Mouse (Mus musculus): Measurements from ENCODE around the gene Adck1.
A peak's percentile ranks its signal among the peaks of the same experiment; 100 is the strongest.
"Not testable (repeated sequence)": the region's sequence is repeated elsewhere in the genome, so short reads cannot be mapped to it uniquely, and the experiment has no call there.

Gene Adck1

DNA sequence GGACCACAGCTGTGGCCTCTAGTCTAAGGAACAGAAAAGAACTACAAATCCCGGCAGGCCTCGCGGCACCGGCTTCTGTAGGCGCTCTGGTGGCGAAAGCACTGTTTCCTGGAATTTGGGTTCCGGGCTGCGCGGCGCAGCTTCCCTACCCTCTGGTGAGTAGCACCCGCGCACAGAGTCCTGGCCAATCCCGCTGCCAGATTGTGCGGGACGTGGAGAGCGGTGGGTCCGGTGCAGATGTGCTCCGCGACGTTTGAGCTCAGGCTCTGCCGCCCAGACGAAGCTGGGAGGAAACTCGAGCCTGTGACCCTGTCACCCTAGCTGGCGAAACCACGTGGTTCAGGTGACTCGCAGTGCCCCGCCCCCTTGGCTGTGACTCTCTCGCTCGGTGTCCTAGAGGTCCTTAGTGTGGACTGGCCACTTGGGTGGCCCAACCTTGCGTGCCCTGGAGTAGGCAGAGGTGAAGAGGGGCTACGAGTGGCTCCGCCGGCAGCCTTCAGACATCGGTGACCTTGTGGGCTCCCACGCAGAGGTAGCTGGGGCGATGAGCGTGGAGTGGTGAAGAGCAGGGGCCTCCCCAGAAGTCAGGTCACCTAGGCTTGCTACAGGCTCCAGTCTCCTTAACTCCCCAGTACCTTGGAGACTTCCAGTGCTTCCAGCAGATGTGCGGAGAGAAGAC is at the start of gene Adck1:
TSS of gene Adck1 (plus strand) at position 114 of the 679 bp plus-strand sequence.
- peak; percentile 54 for DNase-seq (ENCODE audit: extremely low spot score, low read depth, low spot score)

- no peak for DNase-seq (ENCODE audit: extremely low spot score, low read depth, low spot score)
Observed at GRCm38 (mm10) chr12:88314556-88314955, 45.8 kb upstream of the Adck1 start.

- not testable (repeated sequence) for DNase-seq (ENCODE audit: extremely low spot score, low read depth, low spot score)
Observed at GRCm38 (mm10) chr12:88323926-88324325, 36.4 kb upstream of the Adck1 start, which contains the start of gene Gm5039. Gene Gm5039, minus strand, starts transcription at chr12:88324026.

GRCm38 (mm10) chr12:88336662-88337413 is 23.5 kb upstream of the Adck1 start:
- DNase-seq (ENCODE audit: extremely low spot score, low read depth, low spot score): not testable (repeated sequence)

DNA sequence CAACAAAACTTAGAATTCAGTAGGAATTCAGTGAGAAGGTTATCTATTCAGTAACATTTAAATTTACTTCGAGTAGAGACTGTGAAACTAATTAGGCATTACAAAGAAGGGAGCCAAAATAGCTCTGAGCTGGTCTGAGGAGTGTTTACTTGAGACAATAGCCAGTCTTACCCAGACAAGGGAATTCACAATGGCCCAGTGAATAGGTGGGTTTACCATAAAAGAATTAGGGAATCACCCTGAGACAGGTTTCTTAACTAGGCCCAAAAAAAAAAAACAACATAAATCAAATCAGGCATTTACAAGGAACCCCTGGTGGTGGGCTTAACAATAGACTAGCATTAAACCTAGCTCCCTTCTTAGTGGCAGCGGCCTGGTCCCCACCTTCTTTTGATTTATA is 19.1 kb upstream of the Adck1 start:
- DNase-seq (ENCODE audit: extremely low spot score, low read depth, low spot score): not testable (repeated sequence)

DNA sequence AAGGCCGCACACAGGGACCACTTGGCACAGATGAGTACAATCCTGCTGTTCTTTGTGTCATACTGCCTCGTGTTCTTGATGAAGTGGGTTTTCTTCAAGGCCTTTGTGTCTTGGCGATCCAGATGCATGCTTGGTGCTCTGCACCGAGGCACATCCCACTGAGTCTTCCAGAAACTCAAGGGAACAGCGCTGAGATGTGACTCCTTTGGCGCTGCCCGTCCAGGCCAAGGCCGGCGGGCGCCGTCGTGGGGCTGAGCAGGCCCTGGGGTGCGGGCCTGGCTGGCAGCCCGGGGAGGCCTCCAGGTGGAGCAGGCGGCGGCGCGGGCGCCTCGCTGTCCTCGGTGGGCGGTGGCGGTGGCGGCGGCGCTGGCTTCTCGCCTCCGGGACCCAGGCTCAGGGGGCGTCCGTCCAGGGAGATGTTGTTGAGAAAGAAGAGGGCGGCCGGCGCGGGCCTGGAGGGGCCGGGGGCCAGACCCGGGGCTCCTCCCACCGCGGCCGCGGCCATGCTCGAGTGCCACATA is 6.1 kb upstream of the Adck1 start:
- DNase-seq (ENCODE audit: extremely low spot score, low read depth, low spot score): no peak

GRCm38 (mm10) chr12:88361120-88361445 is 729 bp downstream of the Adck1 start:
- DNase-seq (ENCODE audit: extremely low spot score, low read depth, low spot score): no peak

DNA sequence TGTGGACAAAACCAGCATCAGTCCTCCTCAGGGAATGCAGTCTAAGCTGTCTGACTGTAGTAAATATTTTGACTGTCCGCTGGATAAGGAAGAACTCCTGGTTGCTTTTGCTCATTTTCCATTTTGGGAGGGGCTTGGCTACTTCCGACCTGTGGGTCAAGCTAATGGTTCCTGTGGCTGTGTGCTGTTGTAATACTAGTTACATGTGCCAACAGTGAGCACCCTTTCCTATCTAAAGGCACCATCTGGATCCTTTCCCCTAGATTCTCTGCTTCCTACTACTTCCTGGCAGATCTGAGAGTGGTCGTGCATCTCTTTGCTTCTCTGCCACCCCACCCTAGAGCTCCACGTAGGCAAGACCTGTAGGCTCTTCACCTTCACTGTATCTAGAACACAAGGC is 7.3 kb downstream of the Adck1 start:
- DNase-seq (ENCODE audit: extremely low spot score, low read depth, low spot score): no peak

DNA sequence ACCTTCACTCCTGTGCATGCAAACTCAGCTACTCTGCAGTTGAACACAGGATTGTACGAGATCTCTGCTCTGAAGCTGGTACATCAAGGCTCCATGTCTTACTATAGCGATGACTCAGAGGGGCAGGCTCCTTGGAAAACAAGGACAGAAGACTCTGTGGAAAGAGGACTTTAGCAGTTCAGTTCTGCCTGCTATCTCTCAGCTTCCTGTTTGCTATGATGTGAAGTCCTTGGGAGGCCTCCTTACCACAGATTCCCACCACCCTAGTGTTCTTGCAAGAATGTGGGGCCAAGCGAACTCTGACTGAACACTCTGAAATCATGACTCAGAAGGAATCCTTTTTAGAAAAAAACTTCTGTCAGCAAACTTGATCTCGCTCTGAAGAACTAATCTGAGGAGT is 8.3 kb downstream of the Adck1 start:
- no peak for DNase-seq (ENCODE audit: extremely low spot score, low read depth, low spot score)

- DNase-seq (ENCODE audit: extremely low spot score, low read depth, low spot score): not testable (repeated sequence)
Observed at GRCm38 (mm10) chr12:88369690-88370089, 9.3 kb downstream of the Adck1 start.

- not testable (repeated sequence) for DNase-seq (ENCODE audit: extremely low spot score, low read depth, low spot score)
Observed at GRCm38 (mm10) chr12:88370321-88370720, 10.0 kb downstream of the Adck1 start.

DNA sequence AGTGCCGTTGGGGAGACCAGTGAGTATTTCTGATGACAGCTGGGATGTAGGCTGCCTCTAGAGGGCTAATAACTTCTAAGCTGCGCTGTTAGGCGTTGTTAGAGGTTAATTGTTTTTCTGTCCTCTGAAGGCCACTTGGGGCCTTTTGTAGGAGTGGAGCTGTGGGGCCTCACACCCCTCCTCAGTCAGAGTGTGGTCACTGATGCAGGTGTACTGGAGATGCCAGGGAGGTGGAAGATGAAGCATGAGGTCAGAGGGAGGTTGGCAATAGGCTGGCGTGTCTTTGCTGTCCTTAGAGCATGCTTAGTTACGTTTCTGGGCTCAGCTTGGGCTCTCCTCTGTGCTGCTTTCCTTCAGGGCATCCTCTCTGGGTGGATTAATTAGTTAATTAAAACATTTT is 11.7 kb downstream of the Adck1 start:
- no peak for DNase-seq (ENCODE audit: extremely low spot score, low read depth, low spot score)

GRCm38 (mm10) chr12:88376820-88377219 is 16.5 kb downstream of the Adck1 start:
- no peak for DNase-seq (ENCODE audit: extremely low spot score, low read depth, low spot score)

- DNase-seq (ENCODE audit: extremely low spot score, low read depth, low spot score): no peak
Observed at GRCm38 (mm10) chr12:88378256-88378655, 17.9 kb downstream of the Adck1 start.

DNA sequence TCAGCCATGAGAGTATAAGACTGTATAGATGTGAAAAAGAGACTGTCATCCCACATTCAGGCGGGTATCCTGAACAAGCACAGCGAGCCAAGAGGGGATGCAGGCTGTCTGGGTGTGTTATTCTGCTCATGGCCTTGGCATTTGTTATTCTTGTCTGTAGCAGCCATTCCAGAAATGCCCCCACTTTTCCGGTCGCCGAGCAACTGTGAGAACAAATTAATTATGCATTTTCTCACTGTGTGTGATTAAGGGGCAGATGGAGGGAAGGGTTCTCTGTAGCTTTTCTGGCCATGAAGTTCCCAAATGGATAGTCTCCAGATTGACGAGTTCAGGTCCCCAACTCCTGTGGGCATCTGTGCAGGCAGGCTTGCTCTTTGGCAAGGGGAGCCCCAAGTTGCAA is 28.5 kb downstream of the Adck1 start:
- DNase-seq (ENCODE audit: extremely low spot score, low read depth, low spot score): no peak

GRCm38 (mm10) chr12:88398658-88399057 is 38.3 kb downstream of the Adck1 start:
- DNase-seq (ENCODE audit: extremely low spot score, low read depth, low spot score): no peak

DNA sequence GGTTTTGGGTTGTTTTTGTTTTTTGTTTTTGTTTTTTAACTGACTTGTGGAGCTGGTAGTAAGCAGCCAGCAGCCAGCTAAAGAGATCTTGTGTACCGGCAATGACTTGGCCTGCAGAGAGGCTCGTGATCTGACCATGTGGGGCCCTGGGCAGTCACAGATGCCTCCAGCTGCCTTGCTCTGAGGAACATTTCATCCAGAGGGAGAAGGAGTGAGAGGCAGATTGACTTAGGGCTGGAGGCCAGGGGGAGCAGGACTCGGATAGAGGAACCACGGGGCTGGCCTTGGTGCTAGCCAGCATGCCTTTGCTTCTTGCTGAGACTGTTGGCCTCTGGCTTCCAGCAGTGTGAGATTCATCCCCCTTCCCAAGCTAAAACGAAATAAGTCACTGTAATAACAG is 43.2 kb downstream of the Adck1 start:
- DNase-seq (ENCODE audit: extremely low spot score, low read depth, low spot score): no peak

DNA sequence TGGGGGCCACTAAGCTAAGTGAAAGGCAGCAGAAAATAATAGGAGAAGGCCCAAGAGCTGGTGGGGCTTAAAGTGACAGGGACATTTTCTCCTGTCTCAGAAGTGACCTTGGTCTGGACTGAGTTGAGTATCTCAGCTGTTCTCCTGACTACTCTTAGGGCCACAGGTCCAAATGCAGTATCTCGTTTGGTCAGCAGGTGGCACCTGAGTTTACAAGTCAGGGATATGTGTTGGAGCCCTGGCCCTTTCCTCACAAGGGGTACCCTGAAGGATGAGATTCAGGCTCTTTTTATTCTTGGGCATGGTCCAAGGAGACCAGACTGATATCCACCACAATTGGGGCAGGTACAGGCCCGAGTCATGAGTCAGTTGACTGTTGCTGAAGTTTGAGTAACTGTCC is 44.8 kb downstream of the Adck1 start:
- peak; percentile 22 for DNase-seq (ENCODE audit: extremely low spot score, low read depth, low spot score)

- no peak for DNase-seq (ENCODE audit: extremely low spot score, low read depth, low spot score)
Observed at GRCm38 (mm10) chr12:88407996-88408322, 47.6 kb downstream of the Adck1 start.

DNA sequence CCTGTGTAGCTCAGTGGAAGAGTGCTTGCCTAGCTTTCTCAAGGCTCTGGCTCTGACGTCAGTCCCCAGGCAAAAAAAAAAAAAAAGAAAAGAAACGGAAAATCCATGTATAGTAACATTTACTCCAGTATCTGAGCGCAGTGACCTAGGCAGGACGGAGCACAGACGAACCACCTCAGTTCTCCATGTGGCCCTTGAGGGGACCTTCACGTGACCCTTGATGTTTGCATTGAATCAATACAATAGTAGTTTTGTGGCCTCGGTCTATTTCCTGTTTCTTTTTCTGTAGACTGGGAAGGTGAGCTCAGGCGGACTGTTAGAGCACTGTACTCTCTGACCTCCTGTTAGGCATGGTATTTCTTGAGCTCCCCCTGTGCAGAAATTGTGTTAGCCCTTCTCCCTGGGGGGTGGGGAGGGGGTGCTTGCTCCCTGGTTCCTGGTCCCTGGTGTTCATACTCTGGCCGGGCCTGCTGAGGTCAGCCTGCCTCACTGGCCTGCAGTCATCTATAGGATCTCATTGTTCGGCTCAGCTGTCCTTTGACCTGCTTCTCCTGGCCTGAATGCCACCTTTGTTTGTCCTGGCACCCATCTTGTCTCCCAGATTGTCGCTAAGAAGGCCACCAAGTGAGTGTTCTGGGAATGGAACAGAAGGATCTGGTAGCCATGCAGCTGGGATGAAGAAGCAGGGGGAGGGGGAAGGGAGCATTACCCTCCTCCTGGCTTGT is 48.1 kb downstream of the Adck1 start:
- DNase-seq (ENCODE audit: extremely low spot score, low read depth, low spot score): no peak

DNA sequence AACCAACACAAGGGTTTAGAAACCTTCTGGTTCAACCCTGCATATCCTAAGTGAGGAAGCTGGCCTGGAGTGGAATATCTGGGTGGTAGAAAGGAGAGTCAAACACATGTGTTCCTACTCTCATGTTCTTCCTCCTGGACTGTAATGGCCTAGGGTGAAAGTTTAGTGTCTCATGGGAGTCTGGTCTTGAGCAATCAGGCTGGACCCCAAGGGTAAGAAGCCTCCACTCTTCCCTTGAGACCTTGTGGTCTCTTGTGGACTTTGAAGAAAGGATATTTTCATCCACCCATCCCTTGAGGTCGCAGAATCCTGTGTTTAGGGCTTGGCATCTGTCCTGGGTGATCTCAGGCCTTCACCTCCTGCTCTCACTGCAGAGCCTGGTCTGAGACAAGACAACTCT is 52.9 kb downstream of the Adck1 start:
- DNase-seq (ENCODE audit: extremely low spot score, low read depth, low spot score): no peak

Measured in hindlimb bud, embryonic 11.5 days (tissue).